Mouse (Mus musculus) stomach, embryonic 16.5 days (tissue): ENCODE data around the gene Secisbp2. TPM values are rescaled to one million over a fixed set of nuclear protein-coding genes. Genes with fewer than 3 reads are reported as not detected.

Experiments used
- ATAC-seq: fragments of 200-750 bp; cut with Nextera tagmentation; 2 replicates; pipeline ENCODE4 v1.8.0; 2017; ENCODE audit warnings: moderate number of reproducible peaks, moderate TSS enrichment; ENCODE audit not compliant: insufficient read depth, low FRiP score
- H3K27ac ChIP-seq: fragments of 300-500 bp; sonication (generic); 2 replicates; pipeline ENCODE4 v1.5.1; 2014; ENCODE audit warnings: low read length
- H3K27me3 ChIP-seq: fragments of 300-500 bp; sonication (generic); 2 replicates; pipeline ENCODE4 v1.6.1; 2014; ENCODE audit warnings: low read length, control low read depth, mixed read lengths; ENCODE audit not compliant: control insufficient read depth, insufficient read depth
- H3K36me3 ChIP-seq: fragments of 300-500 bp; sonication (generic); 2 replicates; pipeline ENCODE4 v1.6.1; 2014; ENCODE audit warnings: low read length; ENCODE audit not compliant: control insufficient read depth, insufficient read depth
- H3K4me1 ChIP-seq: fragments of 300-500 bp; sonication (generic); 2 replicates; pipeline ENCODE4 v1.6.1; 2014; ENCODE audit warnings: low read length, control low read depth, mixed read lengths; ENCODE audit not compliant: control insufficient read depth, insufficient read depth
- H3K4me2 ChIP-seq: fragments of 300-500 bp; sonication (generic); 2 replicates; pipeline ENCODE4 v1.6.1; 2014; ENCODE audit warnings: low read depth, low read length, mixed read lengths
- H3K4me3 ChIP-seq: fragments of 300-500 bp; sonication (generic); replicated peaks from 2 replicates; pipeline ENCODE4 v1.5.1; 2014; ENCODE audit warnings: mild to moderate bottlenecking, low read length
- H3K9ac ChIP-seq: fragments of 300-500 bp; sonication (generic); 2 replicates; pipeline ENCODE4 v1.6.1; 2014; ENCODE audit warnings: low read length
- H3K9me3 ChIP-seq: fragments of 300-500 bp; sonication (generic); replicated peaks from 2 replicates; pipeline ENCODE4 v1.6.1; 2016; ENCODE audit warnings: low read length, control low read depth; ENCODE audit not compliant: control insufficient read depth
- WGBS: fragments of 180-500 bp; shearing (Covaris S2); extraction: QIAGEN DNeasy Blood & Tissue Kit; methylation state at CpG from one replicate; pipeline ENCODE4 v1.1.7; 2014; 5-methylcytosine and 5-hydroxymethylcytosine counted together
- polyA plus RNA-seq: library from polyadenylated mRNA; unstranded; fragments of >200 nt; fragmentation: Nextera tagmentation; extraction: Ambion mirVana; gene quantifications from 2 replicates; pipeline ENCODE4 v1.2.1, GENCODE M21; 2015

Secisbp2 gene
- polyA plus RNA-seq, 1 experiment from 2014 or later = 22.6 TPM

DNA sequence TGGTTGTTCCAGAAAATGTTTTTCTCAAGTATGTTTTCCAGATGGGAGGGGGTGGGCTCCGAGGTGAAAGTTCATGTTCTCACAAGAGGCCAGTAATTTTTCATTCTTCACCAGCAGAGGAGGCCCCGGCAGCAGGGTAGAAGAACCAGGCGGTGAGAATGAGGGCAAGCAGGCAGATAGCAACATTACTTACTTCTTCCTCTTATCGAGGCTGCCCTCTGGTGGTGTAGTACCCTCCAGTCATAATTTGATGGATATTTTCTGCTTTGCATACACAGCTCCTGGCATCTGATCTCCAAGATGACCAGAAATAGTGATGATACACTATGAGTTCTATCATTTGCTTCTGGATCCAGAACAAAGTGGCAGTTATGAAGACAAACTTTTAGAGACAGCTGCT is 12.5 kb upstream of the Secisbp2 start:
- WGBS = 79% methylated on average over 4 of the region's 4 CpGs

GRCm38 (mm10) chr13:51641424-51641823 is 10.1 kb upstream of the Secisbp2 start:
- Histone ChIP-seq H3K9me3 (no peaks in the 10 kb centered on the region), H3K4me1 (no peaks in the 10 kb centered on the region), H3K4me3 (no peak overlapping the region), H3K4me2 (no peak overlapping the region), H3K9ac (no peak overlapping the region), H3K36me3 (no peaks in the 10 kb centered on the region), H3K27ac (no peak overlapping the region), H3K27me3 (no peaks in the 10 kb centered on the region)
- no peak for ATAC-seq
- 86% methylated on average over 3 of the region's 3 CpGs for WGBS

More for the DNA sequence above, 12.5 kb upstream of the Secisbp2 start:
- no peaks in the 10 kb centered on the region for H3K9me3 ChIP-seq
- H3K4me3 ChIP-seq = no peak overlapping the region
- H3K4me1 ChIP-seq = no peaks in the 10 kb centered on the region
- H3K9ac ChIP-seq = no peak overlapping the region
- H3K4me2 ChIP-seq = no peak overlapping the region
- ATAC-seq = no peak
- H3K27ac ChIP-seq = no peak overlapping the region
- H3K36me3 ChIP-seq = no peaks in the 10 kb centered on the region
- no peaks in the 10 kb centered on the region for H3K27me3 ChIP-seq

- no peak overlapping the region for H3K9ac ChIP-seq
- peaks cover 8% of the 10 kb centered on the region for H3K4me1 ChIP-seq
- no peaks in the 10 kb centered on the region for H3K27me3 ChIP-seq
- no peak for ATAC-seq
- WGBS = 29% methylated on average over 11 of the region's 11 CpGs
- H3K4me3 ChIP-seq = no peak overlapping the region
- H3K36me3 ChIP-seq = no peaks in the 10 kb centered on the region
- H3K9me3 ChIP-seq = no peaks in the 10 kb centered on the region
- no peak overlapping the region for H3K4me2 ChIP-seq
- H3K27ac ChIP-seq = no peak overlapping the region
These were observed 9.2 kb upstream of the Secisbp2 start for GRCm38 (mm10) chr13:51642171-51642778.

- Histone ChIP-seq H3K36me3 (no peaks in the 10 kb centered on the region), H3K27me3 (no peaks in the 10 kb centered on the region), H3K9ac (peak overlapping the region; percentile 76), H3K27ac (peak overlapping the region; percentile 84), H3K9me3 (no peaks in the 10 kb centered on the region), H3K4me2 (peak overlapping the region; percentile 68), H3K4me3 (peak overlapping the region; percentile 81), H3K4me1 (peaks cover 18% of the 10 kb centered on the region)
- 43% methylated on average over 20 of the region's 20 CpGs for WGBS
- no peak for ATAC-seq
These were observed 7.3 kb upstream of the Secisbp2 start for GRCm38 (mm10) chr13:51643924-51644828.

DNA sequence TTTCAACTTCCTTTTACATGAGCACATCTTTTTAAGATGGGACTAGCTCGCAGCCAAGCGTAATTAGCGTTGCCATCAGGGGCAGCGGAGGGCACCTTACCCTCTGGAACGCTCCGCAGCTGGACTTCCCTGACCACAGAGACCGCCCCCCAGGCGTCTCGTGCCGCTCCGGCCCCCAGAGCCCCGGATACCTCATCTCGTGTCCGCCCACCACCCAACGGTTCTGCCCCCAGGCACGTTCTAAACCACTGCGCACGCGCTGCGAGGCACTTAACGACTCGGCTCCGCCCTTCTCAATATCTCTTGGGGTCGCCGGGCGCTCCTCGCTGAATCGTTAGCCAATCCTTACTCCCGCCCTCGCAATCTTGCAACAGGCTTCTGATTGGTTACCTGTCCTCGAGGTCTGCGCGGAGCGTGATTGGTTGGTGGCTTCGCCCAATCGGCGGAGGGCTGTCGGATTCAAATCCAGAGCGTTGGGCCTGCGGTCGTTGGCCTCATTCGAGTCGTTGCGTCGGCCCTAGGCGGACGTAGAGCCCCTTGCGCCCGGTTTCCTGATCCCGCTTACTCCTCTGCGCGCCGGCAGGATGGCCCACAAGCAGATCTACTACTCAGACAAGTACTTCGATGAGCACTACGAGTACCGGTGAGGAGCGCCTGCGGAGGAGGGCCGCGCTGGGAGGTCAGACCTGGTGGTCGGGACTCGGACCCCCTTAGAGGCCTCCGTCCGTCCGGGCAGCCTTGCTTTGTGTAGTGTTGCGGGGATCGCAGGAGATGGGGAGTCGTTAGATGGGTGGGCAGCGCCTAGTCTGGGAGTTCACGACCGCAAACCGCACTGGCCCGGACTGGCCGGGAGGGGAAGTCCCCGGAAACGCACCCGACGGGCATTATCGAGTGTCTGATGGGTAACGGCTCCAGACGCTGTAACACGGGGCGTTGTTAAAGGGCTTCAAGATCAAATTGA is 6.4 kb upstream of the Secisbp2 start, which contains the start of gene Cks2:
Cks2 (plus strand) TSS at position 404 of the 961 bp plus-strand sequence.
- peaks cover 18% of the 10 kb centered on the region for H3K4me1 ChIP-seq
- under 1% methylated on average over 83 of the region's 83 CpGs for WGBS
- H3K27me3 ChIP-seq = no peaks in the 10 kb centered on the region
- peak within 1 kb of the TSS; percentile 82 for H3K9ac ChIP-seq
- H3K4me3 ChIP-seq = peak within 1 kb of the TSS; percentile 81
- ATAC-seq = peak; percentile 99
- H3K9me3 ChIP-seq = no peaks in the 10 kb centered on the region
- peak within 1 kb of the TSS; percentile 84 for H3K27ac ChIP-seq
- H3K36me3 ChIP-seq = no peaks in the 10 kb centered on the region
- H3K4me2 ChIP-seq = peak within 1 kb of the TSS; percentile 68

DNA sequence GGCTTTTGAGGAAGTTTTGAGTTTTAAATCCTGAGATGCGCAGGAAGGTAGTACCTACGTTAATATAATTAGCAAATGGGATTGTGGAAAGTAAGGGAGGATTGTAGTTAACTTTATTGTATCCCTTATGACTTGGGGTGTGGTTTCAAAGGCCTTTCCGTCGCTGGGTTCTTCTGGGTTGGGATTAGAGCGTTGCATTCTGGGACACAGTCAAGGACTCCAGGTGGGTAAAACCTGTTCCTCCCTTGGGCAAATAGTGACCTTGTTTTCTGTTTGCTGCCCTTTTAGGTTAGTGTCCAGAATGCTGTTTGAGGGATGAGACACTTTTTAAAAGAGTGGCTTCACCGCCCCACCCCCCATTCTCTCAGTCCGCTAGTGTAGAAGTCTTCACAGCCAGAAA is 5.6 kb upstream of the Secisbp2 start:
- H3K4me2 ChIP-seq = peak overlapping the region; percentile 63
- H3K9ac ChIP-seq = peak overlapping the region; percentile 82
- peak overlapping the region; percentile 81 for H3K4me3 ChIP-seq
- H3K36me3 ChIP-seq = no peaks in the 10 kb centered on the region
- no peaks in the 10 kb centered on the region for H3K27me3 ChIP-seq
- under 1% methylated on average over 7 of the region's 7 CpGs for WGBS
- peak overlapping the region; percentile 82 for H3K27ac ChIP-seq
- no peak for ATAC-seq
- peaks cover 18% of the 10 kb centered on the region for H3K4me1 ChIP-seq
- no peaks in the 10 kb centered on the region for H3K9me3 ChIP-seq

DNA sequence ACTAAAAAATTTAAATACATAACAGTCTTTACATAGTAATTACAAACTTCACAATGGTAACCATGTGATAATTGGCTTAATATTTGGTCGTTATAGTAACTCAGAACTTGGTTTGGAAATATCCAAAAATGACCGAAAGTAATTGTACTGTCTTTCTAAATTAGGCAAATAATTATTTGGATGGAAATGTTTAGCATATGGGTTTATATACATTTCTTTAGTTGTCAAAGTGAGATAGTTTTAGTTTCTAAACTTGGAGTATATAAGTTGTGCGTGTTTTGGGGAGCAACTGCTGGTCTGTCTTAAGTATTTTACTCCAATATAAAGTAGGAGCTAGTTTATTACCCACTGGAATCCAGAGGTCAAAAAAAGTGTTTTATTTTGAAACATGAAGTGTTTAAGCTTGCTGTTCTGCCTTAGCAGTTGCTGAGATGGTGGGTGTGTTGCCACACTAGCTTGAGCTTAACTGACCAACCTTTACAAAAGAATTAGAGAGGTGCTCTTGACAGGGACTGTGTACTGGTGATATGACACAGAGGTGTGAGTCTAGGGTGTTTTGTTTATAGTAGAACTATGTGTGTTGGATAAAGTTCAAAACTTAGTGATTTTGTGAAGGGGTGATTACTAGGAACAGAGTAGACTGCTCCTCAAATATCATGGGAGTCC is 5.0 kb upstream of the Secisbp2 start:
- no peaks in the 10 kb centered on the region for H3K36me3 ChIP-seq
- no peak for ATAC-seq
- H3K9me3 ChIP-seq = no peaks in the 10 kb centered on the region
- 14% methylated on average over 3 of the region's 3 CpGs for WGBS
- H3K27ac ChIP-seq = no peak overlapping the region
- peak overlapping the region; percentile 81 for H3K4me3 ChIP-seq
- H3K4me1 ChIP-seq = peaks cover 22% of the 10 kb centered on the region
- peak overlapping the region; percentile 82 for H3K9ac ChIP-seq
- peak overlapping the region; percentile 75 for H3K4me2 ChIP-seq
- H3K27me3 ChIP-seq = no peaks in the 10 kb centered on the region

GRCm38 (mm10) chr13:51647770-51648169 is 3.7 kb upstream of the Secisbp2 start:
- Histone ChIP-seq H3K36me3 (no peaks in the 10 kb centered on the region; the same call in 1 of the 2 replicates), H3K4me3 (peak overlapping the region; percentile 49), H3K9ac (peak overlapping the region; percentile 39; the same call in 1 of the 2 replicates), H3K27me3 (no peaks in the 10 kb centered on the region), H3K4me1 (peaks cover 26% of the 10 kb centered on the region), H3K4me2 (peak overlapping the region; percentile 75), H3K27ac (no peak overlapping the region), H3K9me3 (no peaks in the 10 kb centered on the region)
- WGBS = 87% methylated on average over 3 of the region's 3 CpGs
- ATAC-seq = no peak
